Mouse (Mus musculus) megakaryocyte progenitor cell, adult 5-6 weeks (primary cell): Measurements from ENCODE around the gene Fam222a. TPM values are rescaled to one million over a fixed set of nuclear protein-coding genes. Genes with fewer than 3 reads are reported as not detected.

Source experiments
- ATAC-seq: replicated peaks from 2 replicates; pipeline ENCODE4 v1.8.0; 2016; ENCODE audit warnings: mild to moderate bottlenecking, moderate TSS enrichment, inconsistent platforms; ENCODE audit not compliant: poor library complexity
- total RNA-seq, 2 experiments: library from RNA; stranded (forward) in 1 of 2; stranded (reverse) in 1 of 2; fragments of 157-497, 149-512 nt in 1 of 2; fragments of 200-1000 nt in 1 of 2; gene quantifications; 2 replicates each; pipeline versions ENCODE4 v1.2.3 to v1.2.4; 2015 to 2017

Fam222a gene
- total RNA-seq, 2 experiments from 2014 or later = 0.04 to 0.47 TPM

DNA sequence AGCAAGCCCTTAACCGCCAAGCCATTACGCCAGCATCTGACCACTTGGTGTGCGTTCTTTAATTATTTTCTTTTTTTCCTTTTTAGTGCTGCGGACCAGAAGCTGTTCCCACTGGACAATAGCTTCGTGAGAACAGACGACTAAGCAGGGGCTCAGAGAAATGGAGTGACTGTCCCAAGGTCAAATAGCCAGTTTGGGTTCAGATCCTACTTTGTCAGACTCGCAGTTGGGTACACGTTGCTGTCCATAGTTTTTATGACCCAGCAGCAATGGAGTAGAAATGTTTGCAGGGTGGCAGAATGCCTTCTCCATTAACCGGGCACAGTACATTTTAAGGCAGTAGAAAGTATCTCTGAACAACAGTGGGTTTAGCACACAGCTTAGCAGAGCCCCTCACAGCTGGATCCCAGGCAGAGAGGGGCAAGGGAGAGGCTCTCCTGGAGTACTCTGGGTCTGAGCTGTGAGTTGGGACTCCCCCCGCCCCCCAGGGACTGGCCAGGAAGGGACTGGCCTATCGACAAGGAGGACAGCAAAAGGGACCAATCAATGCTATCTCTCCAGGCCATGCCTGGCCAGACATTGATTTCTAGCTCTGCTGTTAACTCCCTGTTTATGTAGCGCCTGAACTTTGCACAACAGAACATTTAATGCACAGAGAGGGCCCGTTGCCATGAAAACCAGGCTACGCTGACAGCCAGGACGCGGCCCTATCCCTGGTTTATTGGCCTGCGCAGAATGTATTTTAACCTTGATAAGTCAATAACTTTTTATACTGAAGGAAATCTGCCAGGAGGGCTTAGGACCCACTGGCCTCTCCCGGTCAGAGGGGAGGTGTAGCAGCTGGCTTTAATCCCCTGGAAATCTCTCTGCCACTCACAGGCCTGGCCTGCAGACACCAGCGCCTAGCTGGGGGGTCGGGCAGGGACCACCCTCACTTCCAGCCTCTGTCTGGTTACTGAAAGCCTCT lies 9.8 kb upstream of the Fam222a start:
- ATAC-seq = no peak

DNA sequence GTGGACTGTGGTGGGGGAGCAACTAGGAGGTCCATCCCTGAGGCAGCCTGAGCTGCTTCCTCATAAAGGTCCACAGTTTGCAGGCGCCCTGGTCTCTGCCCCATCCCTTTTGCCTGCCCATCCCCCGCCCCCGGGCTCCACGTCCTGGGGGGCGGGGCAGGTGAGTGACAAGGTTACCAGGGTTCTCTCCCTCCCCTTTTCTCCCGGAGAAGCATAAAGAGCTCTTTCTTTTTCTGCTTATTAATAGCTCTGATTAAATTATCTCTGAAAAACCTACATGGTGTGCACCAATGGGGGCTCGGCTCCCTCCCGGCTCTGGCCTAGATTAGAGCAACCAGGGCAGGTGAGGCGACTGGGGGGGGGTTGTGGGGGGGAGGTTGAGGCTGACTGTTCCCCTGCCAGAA lies 7.3 kb upstream of the Fam222a start:
- ATAC-seq = no peak

DNA sequence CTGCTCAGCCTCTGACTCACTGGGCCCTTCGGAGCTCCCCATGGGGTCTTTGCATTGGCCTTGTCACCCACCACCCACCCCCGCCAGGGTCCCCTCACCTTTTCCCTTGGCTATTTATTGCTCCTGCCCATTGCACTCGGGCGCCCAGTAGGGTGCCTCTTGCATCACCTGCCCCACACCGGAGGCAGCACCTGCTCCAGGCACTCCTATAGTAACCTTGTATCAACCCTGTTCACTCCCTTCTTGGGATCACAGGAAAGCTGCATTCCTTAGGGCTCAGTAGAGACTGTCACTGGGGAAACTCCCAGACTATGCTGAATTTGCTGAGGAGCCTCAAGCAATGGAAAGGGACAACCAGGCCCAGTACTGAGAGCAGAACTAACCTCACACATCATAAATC lies 6.9 kb upstream of the Fam222a start:
- no peak for ATAC-seq

DNA sequence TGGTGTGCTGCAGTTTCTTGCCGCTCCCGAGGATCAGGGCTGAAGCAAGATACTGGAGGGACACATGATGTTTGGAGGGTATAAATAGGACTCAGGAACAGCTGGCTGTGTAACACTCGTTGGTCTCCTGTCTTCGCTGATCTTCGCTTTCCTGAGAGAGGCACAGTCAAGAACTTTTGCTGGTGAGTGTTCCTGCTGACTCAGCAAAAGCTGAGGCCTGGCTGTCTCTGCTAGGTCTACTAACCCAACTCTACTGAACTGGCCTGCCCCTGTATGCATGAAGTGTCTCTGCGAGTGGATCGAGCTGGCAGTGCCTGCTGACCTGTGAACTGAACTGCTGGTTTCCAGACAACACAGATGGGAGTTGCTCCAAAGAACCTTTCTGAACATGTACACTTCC lies 3.8 kb upstream of the Fam222a start:
- no peak for ATAC-seq

DNA sequence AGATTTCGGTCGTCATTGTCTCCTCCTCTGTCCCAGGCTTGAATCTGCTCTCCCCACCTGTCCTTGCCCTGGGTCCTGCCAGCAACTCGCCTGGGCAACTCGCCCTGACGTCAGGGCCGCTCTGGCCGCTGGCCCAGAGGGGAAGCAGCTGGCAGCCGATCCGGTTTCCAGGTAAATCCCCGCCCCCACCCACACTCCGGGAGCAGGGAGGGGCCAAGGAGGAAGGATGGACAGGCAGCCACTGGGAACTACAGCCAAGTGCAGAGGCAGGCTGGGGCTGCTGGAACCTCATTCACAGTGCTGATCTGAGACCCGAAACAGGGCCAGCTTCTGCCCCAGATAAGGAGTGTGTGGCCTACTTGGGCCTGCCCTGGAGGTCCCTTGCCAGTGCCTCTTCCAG lies 2.5 kb upstream of the Fam222a start:
- peak; percentile 45 for ATAC-seq

DNA sequence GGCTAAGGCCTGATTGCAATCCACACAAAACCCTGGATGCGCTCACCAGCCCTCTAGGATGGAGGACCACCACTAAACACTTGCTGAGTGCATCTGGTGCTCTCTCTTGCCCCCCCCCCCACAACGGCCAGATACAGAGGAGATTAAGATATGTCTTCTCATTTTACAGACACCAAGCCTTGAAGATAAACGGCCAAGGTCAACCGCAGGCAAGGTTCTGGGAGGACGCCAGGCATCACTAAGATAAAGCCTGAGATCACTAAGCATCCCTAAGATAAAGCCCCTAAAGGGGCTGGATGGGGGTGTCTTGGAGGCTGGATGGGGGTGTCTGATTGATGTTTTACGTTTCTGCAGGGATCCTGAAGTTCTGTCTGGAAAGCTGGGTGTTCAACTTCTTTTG lies 2.1 kb upstream of the Fam222a start:
- no peak for ATAC-seq

DNA sequence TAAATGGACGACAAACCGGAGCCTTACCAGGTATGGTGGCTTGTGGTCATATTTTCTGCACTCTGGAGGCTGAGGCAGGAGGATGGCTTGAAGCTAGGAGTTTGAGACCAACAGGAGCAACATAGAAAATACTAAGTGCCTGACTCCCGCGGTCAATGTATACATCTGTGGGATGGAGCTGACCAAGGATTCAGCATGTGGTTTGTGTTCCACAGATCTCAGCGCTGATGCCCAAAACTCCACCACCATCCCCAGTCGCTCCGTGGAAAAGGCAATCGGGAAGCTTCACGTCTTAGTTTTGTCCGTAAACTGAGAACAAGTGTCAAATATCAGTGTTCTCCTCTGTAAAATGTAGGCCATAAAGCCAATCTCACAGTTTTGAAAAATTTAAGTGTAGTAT lies 1.4 kb upstream of the Fam222a start:
- ATAC-seq = no peak

DNA sequence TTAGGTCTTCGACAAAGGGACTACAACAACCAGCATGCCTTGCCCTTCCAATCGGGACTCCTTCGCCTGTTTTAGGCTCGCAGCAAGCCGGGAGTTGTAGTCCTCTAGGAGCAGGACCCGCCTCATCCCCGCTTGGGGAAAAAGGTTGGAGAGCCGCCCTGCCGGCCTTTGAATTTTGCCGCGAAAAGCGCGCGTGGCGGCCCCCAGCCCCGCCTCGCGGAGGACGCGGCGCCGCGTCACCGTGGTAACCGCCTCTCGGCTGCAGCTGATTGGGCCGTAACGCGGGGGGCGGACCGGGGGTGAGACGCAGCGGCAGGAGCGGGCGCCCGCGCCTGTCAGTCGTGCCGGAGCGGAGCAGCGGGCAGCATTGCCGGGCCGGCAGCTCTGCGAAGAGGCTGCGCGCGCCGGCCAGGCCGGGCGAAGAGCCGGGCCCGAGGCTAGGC lies 720 bp upstream of the Fam222a start:
- ATAC-seq = peak; percentile 84

DNA sequence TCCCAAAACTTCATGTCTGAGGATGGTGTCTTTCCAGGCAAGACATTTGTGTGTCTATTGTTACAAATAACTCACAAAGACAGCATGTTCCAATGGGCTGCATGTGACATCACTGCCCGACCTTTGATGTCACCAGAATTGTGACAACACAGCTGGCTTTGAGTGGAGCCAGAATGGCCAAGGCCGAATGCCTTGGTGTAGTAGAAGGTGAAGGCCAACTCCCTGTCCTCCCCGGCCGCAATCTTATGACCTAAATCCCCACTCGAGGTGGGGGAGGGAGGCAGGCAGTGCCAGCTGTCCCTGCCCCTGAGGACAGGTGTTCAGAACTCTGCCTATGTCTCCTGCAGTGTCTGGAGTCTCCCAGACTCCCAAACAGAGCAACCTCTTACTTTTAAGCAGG lies 1.0 kb downstream of the Fam222a start:
- no peak for ATAC-seq

DNA sequence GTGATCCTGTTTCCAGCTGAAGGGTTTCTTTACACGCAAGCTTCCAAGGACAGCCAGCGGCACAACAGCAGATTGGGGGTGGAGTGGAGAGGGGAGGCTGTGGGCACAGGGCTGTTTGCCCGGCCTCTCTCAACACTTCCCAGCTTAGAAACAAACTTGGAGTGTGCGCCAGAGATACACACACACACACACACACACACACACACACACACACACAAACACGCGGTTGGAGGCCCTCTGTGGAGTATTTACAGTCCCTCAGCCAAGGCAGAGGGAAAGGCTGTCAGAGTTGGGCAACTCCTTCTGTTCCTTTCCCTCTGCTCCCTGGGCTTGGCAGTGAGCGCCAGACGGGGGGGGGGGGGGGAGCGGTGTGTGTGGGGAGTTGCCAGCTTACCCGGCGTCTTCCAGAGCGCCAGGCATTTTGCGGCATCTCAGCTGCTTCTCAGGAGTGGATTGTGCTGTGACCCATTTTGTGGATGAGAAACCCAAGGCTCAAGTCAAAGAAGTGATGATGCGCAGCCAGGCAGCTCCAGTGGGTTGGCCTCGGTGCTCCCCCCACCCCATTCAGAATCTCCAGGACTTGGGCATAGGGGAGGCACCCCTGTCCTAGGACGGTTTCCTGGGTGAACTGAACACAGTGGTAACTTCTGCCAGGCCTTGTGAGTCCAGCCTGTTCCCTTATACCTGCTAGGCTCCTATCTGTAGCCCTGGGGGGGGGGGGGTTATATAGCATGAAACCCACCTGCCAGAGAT lies 2.3 kb downstream of the Fam222a start:
- ATAC-seq = no peak

DNA sequence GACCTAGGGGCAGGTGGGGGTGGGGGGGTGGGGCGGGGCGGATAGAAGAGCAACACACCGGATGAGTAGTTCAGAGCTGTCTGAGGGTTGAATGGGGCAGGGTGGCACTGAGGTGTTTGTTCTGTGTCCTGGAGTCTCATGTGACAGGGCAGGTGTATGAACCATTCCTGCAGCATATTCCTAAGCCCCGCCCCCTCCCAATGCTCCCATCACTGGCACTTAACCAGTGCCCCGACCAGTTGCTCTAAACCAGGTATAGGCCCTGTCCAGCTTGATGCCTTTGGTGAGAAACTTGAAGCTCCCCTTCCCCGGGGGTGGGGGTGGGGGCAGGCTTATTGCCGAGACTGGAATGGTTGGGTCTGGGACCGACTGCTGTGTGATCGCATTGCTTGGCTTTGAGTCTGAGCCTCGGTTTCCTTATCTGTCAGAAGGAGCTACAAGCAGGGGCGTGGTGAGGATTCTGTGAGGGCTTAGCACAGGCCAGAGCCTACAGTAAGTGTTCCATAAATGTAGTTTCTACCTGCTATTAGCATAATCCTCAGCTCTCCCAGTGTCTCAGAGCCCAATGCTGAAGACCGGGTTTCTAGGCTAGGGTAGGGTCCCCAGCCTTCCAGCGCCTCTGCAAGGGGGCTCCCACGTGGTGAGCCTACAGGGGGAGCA lies 3.1 kb downstream of the Fam222a start:
- ATAC-seq = no peak

DNA sequence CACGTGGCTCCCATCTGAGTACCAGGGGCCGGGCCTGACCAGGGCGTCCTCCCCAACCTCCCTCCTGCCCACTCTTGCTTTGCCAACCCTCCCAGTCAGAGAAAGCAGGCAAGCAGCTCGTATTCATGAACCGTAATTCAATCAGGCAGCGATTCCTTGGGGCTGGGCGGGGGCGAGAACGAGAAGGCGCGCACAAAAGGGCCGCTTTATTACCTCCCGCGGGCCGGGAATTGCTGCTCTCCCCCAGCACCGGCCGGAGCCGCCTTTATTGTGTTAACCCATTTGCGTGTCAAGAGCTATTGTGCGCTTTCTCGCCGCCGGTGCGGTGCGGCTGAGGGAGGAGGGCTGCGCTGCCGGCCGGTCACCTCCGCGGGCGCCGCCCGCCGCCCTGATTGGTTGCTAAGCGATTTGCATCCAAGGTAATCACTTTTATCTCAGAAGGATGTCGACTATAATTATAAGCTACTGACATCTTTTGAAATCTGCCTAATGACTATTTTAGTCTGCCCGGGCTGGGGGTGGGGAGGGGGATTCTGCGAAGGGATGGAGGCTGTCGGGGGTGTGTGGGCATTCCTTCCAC lies 3.7 kb downstream of the Fam222a start:
- no peak for ATAC-seq

DNA sequence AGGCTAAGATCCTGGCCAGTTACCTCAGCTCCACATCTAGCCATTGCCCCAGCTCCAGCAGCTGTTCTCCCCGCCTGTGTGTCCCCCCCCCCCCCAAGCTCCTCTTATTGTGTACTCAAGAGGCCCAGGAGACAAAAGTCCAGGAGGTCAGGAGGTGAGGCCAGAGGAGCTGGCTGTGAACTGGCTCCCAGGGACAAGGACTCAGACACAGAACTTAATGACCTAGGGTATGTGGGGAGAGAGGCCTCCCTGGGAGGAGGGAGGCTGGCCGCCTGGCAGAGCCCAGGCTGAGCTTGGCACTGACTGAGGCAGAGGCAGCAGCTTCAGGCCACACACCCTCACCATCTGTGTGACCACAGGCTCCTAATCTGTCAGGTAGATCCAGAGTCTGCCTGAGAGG lies 5.2 kb downstream of the Fam222a start:
- ATAC-seq = no peak

DNA sequence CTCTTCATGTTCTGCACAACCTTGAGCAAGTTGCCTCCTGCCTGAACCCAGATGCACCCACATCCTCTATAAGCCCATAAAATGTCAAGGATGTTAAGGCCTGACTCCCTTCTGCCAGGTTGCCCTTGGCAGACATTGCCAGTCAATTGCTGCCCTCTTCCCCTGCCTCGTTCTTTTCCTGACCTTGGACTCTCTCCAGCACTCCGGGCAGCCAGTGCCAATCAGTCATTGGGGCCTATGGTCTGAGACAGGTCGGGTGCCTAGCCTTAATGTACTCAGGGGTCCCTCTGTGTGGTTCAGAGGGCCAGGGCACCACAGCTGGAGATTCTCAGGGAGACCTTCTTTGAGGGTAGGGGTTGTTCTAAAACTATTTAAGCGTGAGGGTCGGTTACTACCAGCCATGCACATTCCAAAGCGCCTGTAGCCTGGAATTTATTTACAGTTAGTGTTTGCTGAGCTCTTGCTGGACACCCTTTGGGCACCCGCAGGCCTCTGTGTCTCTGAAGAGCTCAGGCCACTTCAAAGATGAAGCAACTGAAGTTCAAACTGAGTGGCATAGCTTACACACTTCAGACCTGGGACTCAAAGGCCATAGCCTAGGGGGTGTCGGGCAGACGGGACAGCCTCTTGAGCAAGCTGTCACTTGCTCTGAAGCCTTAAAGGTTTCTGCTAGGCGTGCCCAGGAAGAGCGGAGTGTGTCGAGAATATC lies 6.3 kb downstream of the Fam222a start:
- ATAC-seq = no peak

DNA sequence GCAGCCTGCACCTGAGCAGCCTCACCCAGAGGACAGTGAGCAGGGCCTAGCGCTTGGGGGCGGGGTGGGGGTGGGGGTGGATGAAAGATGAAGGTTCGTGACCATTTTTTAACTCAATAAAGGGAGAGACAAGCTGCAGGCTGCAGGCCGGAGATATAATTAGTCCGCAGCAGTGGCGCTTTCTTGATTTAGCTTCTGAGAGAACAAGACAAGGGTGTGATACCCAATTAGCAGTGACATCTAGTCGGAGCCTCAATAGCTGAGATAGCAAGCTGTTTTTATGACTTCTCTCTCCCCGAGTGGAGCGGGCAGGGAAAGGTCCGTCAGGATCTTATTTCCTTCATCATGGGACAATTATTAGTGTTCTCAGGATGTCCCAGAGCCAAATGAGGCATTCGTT lies 7.2 kb downstream of the Fam222a start:
- no peak for ATAC-seq

DNA sequence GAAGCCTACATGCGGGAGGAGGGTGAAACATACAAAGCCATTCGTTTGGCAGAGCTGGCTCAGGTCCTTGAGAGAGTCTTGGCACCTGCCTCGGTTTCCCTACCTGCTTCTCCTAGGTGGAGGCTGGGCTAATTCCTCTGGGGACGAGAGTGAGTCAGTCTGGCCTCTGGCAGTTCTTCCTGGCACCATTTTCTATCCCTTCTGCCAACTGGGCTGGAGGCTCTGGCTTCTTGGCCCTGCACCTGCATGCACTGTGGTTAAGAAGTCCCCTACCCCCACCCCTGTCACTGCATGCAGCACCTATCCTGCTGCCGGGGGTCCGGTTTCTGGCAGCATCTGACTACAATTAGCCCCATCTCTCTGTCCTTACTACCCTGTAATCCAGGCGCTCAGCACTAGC lies 7.7 kb downstream of the Fam222a start:
- ATAC-seq = no peak

DNA sequence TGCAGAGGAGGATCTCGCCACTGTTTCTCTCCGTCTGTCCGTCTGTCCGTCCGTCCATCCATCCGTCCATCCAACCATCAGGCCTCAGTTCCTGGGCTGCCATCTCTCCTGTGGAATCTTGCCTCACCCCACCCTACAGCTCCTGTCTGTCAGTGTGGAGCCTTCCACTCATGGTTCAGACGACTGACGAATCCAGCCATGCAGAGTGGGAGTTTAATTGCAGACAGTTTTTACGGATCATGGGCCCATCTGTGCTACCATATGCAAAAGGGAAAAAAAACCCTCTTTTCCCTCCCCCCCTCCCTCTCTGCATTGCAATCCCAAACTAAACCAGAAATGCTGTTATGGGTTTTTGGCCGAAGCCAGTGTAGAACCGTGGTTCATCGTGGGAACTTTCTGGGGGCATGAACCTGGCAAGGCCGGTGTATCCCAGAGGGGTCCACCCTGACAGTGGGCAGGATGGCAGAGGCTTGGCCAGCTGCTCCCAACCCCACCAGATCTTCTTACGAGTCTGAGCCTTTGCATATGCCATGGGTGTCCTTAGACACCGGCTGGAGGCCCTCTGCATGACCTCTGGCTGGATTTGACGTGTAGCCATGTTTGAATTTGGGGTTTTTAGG lies 8.3 kb downstream of the Fam222a start:
- no peak for ATAC-seq

DNA sequence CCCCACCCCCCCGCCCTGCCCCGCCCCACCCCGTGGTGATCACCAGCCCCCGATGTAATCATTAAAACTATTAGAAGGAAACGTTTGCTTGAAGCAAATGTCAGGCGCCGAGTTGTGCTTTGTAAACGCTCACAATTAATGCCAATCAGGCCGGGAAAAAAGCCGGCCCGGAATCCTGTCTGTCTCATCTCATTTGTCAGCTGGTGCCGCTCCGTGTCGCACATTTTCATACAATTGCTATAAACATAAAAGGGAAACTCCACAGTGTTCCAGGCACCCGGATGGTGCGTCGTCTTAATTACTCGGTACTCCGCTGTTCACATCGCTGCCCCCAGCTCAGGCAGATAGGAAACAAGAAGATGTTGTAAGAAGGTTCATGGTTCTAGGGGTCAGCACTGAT lies 10.5 kb downstream of the Fam222a start:
- ATAC-seq = no peak

DNA sequence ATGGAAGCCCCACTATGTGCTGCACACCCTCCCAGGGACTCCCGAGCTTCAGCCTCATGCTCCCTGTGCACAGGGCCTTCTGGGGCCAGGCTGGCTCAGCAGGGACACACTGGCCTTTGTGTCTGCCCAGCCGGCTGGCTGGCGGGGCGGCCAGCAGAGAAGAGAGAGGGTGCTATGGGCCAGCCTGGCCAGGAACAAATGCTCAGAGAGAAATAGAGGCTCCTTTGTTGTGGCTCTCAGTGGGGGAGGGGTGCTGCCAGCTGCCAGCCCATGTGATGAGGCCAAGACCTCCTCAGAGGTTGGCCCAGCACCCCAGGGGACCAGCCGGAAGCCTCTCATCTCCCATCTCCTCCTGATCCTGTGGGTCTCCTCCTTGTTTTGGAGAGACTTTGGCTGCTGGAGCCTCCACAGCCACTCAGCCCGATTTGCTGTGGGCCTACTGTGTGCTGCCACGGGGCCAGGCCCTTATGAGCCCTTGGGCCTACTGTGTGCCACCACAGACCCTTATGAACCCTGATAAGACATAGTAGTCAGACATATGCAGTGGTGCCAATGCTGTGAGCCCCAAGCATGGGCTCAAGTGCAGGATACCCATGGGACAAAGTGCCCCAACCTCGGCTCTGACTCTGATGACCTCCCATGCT lies 12.0 kb downstream of the Fam222a start:
- ATAC-seq = no peak

DNA sequence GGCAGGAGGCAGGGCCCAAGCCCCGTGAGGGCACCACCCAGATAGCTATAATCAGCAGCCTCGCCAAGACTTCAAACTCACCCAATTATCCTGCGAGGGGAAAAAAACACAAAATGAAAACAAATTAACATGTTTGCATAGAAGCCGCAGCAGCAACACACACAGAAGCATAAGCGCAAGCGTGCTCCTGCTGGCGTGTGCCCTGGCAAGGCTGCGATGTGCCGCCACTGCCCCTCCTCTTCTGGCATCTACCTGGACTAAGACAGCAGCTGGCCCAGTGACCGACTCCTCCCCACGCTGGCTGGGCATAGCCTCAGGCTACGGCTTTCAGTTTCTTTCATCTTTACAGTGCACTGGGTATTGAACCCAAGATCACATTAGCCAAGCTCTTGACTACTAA lies 13.7 kb downstream of the Fam222a start:
- ATAC-seq = no peak
